Mouse (Mus musculus) cerebellum, adult 9-10 months (tissue): ENCODE results near the gene Slc6a13.

ENCODE experiments used
- DNase-seq: peaks from one replicate; pipeline ENCODE4 v3.0.0; 2022

Gene Slc6a13

DNA sequence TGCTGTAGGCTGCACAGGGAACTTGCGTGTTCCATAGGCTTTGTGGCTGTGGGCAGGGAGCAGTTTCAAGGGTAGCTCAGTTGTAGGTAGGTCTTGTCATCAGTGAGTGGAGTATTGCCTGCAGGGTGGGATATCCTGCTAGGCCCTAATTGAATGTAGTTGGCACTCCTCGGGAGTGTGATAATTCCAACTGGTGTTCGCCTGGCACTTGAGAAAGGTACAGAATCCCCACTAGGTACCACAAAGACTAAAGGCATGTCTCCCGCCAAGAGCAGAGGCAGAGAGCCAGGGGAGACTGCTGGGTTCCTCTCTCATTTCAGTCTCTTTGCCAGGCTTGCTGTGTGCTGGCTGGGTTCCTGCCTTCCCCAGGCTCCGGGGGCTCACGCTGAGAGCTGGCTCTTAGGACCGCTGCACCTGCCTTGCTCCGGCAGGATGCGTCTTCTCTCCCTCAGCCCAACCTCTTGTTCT is 28.4 kb downstream of the Slc6a13 start:
- peak; percentile 90 for DNase-seq

DNA sequence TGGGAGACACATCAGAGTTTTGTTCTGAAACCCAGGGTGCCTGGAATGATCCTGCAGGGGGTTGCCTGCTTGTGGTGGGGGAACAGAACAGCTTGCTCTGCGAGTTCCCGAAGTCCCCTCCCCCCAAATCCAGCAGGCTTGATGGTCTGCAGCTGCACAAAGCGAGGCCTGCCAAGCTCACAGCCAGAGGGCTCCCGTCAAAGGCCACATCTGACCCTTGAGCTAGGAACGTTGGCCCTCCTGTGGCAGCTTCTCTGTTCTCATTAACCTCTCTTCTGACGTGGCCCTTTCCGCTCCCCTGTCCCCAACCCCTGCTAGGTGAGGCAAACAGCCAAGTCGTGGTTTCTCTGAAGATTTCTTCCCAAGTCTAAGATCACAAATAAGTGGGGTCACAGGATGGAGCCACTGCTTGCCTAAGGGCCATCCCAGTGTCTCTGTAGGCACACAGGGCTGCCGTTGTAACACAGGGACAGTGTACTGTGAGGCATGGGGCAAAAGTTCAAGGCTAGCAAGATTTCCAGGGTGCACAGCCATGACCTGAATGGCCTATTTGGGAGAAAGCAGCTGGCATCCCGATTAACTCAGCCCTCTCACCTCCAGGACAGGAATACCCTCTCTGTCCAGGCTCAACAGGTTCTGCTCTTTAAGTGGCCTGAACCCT is 30.0 kb downstream of the Slc6a13 start:
- no peak for DNase-seq

DNA sequence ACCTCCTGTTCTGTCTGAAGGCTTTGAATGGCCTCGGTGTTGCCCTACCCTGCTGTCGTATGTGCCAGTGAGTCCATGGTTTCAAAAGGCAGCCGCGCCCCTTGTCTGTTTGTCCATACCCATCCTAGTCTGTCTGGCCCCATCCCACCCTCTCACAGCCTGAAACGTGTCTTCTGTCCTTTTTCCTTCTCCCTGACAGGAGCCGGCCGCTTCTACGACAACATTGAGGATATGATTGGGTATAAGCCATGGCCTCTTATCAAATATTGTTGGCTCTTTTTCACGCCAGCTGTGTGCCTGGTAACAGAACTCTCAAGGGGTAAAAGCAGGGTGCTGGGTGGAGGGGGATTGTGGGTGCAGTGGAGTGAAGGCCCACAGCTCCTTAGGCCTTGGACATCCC is 35.8 kb downstream of the Slc6a13 start:
- no peak for DNase-seq

DNA sequence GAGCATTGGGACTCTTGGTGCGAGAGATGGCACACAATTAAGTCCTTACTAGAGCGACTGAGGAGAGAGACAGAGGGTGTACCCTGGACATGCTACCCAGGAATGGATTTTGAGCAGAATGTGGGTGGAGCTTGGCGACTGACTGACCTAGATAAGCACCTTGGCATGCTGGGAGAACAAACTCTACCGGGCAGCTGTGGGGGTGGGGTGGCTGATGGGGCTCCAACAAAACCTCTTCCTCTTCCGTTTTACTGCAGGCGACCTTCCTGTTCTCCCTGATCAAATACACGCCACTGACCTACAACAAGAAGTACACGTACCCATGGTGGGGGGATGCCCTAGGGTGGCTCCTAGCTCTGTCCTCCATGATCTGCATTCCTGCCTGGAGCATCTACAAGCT is 36.5 kb downstream of the Slc6a13 start:
- DNase-seq, result no peak

DNA sequence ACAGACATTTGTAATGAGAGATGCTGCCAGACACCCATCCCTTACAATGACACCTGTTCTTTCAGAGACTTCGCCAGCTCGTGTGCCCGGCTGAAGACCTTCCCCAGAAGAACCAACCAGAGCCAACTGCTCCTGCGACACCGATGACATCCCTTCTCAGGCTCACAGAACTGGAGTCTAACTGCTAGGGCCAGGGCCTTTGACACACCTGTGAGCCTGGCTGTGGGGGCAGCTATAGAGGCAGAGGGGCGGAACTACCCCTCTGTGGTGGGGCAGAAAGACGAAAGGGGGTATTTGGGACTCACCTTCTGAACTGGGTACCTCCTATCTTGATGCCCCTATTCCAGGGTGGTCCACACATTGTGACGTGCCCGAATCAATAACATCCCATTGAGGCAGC is 37.2 kb downstream of the Slc6a13 start:
- no peak for DNase-seq

DNA sequence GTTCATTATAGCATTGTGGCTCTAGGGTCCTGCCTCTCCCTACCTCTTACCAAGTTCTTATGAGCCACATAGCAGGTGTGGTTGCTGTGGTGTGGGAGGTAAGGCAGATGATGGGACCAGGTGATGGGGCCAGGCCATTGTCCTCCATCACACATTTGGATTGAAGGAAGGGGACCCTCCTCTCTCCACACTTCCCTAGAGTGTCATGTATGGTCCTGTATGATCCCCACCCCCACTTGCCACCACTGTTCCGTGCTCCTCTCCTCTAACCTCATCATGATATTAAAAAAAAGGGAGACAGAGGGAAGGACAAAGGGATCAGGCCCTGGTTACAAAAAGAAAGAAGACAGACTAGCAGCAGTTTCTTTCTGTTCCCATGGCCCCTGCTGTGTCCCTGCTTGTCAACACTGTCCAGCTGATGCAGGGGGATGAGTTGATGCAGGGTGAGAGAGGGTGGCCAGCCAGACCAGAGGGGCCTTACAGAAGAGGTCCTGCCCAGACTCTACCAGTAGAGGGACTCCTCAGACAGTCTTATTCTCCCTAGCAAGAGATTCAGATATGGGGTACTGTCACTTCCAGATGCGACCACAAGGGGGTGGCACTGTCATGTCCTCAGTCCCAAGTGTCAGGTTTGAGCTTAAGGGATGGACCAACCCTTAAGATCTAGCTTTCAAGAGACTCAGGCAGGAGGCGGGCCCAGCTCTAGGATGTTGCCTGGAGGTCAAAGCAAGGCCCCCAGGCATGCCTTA is 37.9 kb downstream of the Slc6a13 start:
- DNase-seq, result peak; percentile 73

DNA sequence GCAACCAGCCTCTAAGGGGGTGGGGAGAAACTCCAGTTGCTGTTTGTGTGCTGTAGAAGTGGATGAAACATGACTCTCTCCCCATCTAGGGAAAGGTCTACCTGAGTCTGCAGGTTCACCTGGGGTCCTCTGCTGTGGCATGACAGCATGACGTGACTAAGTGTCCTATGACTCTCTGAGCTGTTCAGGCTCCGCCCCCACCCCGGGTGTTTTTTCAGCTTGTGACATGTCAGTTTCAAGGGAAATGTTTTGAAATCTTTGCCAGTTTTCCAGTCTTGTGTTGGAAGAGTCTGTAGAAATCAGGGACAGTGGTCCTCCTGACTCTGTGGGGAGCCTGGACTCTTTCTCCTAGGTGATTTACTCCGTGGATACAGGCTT is 38.5 kb downstream of the Slc6a13 start:
- no peak for DNase-seq

DNA sequence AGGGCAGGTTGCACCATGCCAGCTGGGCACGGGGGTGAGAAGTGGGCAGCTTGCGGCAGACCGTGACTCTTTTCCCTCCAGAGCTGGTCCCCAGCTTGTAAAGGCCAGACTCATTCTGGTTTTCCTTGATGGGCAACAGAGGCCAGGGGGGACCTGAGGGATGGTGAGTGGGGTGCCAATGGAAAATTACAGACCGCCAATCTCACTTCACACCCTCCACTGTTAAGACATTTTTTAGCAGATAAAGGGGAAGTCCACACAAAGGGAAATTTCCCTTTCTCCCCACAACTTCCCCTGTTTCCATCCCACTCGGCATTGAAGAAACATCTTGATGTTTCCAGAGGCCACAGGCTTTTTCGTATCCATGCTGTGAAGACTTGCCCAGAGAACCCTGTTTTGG is 41.6 kb downstream of the Slc6a13 start:
- no peak for DNase-seq

DNA sequence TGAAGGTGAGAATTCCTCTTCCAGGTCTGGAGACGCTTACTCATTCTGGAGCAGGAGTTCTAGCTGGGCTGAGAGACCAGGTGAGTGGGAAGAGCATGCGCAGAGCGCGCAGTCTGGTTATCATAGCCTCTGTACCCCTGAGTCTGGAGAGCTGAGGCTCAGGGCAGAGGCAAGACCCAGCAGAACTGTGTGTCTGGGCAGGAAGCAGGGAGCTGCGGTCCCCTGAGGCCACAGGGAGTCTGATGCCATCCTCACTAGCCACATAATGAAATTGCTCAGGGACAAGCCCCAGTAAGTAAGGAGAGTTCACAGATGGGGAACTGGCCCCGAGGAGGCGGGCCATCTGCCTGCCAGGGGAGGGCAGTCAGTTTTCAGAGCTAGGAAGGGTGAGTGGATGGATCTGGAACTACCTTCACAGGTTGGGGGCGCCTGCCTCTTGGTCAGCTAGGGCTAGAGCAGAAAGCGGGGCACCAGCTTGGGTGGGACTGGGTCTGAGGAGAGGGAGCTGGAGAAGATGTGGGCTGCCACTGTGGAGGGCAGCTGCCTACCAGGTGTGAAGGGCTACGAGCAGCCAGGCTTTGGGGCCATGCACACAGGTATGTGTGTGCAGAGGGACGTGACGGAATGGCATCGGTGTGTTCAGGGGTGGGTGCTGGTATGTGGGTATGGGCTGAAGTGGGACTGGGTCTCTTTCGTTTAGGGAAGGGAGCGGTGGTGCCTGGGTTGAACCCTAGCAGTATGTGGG is 43.2 kb downstream of the Slc6a13 start, which contains the start of gene Slc6a12:
Gene Slc6a12 (plus strand): TSS at position 51 of the 745 bp plus-strand sequence.
- DNase-seq, result no peak

DNA sequence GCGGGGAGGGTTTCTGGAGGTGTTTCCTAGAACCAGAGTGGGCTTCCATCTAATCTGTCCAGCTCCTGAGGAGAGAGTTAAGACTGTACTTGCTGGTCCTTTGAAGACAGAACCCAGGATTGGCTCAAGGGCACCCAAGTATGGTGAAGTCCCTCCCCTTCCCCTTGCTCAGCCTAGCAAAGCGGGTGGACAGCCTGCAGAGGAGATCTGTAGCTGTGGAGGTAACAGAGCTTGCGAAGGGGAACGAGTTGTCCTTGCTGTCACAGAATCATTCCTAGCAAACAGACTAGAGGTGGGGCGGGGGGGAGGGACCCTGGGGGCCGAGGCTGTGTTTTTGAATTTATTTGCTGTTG is 43.7 kb downstream of the Slc6a13 start:
- no peak for DNase-seq

DNA sequence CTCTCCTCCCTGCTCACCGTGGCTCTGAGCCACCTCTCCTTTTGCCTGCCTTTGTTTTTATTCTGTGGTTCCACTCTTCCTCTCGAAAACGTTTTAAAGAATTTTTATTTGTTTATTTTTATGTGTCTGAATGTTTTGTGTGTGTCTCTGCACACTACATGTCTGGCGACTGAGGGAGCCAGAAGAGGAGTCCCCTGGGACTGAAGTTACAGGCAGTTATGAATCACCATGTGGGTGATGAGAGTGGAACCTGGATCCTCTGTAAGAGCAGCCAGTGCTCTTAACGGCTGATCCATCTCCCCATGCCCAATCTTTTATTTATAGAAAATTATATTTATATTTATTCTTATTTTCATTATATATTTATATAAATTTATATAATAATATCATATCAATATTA is 44.3 kb downstream of the Slc6a13 start:
- DNase-seq, result no peak

DNA sequence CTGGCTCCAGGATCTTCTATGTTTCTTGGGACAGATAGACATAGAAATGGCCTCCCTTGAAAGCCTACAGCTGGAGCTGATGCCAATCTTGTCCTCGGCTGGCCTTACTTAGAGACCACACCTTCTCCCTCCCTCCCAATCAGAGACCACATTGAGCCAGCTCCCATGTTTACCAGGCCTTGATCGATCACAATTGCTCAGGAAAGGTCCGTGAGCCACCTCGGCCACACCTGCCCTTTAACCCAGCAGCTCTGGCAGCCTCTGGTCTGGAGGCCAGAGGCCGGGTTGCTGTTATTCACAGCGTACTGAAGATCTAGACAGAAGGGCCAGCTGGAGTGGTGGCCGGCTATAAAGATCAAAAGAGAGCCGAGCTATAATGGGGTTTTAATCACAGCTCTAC is 46.4 kb downstream of the Slc6a13 start:
- DNase-seq, result no peak

DNA sequence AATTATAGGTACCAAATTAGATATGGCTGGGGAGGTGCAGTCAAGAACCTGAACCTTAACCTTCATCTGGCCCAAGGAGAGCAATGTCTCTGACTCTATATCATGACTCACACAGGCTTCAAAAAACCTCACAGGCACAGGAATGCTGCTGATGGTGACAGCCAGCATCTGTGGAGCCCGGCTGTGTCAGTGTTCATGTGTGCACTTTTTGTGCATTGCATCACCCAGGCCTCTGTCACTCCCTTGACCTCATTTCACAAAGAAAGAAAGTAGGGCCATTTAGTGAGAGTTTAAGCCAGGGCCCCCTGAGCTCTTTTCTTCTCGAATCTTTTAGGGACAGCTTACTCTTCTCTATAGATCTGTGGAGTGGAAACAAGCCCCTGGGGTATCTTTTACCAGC is 52.2 kb downstream of the Slc6a13 start:
- DNase-seq, result no peak

DNA sequence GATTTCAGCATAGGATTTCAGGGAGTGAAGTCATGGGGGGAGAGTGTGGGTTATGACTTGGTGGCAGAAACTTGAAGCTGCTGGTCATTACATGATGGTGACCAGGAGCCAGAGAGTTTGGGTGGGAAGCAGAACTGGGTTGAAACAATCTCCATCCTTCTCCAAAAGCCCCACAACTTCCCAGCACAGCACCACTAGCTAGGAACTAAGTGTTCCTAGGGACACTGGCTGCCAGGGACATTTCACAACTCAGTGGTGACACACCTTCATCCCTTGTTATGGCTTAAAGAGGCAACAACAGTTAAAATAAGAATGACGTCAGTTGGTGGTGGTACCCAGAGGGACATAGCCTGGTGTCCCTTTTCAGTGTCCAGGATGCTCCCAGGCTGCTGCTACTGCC is 56.0 kb downstream of the Slc6a13 start:
- DNase-seq, result no peak

DNA sequence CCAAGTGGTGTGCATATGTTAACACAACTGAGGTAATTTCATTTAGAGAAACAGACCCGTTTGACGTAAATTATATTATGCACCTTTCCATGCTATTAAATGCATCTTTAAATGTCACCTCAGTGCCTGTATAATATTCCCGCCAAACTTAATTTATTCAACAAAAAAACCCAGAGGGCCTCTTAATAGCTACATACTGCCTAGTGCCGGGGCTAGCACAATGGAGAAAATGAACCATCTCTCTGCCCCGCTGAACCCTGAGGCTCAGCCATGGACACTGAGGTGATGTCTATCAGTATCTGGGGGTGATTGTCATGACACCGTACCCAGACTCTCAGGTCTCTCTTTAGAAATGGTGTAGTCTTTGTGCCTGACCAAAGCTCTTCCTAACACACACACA is 57.2 kb downstream of the Slc6a13 start:
- DNase-seq, result no peak

DNA sequence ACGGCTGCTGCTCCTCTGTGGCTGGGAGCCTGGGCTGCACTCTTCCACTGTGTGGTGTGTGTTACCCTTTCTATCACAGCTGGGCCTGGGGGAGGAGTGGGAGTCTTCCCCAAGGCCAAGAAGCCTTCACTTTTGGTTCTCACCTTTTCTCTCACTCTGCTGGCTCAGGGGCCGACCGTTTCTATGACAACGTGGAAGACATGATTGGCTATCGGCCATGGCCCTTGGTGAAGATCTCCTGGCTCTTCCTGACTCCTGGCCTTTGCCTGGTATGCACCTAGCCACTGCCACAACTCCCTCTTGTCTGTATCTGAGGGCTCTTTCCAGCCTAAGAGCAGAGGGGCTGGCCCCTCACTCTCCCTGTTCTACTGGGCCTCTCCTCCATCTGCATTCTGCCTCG is 63.0 kb downstream of the Slc6a13 start:
- DNase-seq, result no peak

DNA sequence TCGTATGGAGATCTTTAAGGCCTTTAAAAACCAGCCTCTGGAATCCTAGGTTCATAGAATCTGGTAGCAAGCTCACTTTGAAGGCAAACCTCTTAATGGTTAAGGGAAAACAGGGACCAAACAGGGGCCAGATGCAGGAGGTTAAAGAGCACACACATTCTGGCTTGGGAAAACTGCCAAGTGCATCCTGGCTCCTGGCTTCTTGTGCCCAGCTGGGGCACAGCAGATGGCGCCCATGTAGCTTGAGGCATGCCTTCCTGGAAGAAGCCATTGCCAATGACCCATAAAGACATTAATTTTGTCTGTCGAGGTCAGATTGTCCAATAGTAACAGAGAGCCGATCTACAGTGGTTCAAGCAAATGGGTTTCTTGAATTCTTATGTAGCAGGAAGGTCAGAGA is 63.9 kb downstream of the Slc6a13 start:
- DNase-seq, result no peak

DNA sequence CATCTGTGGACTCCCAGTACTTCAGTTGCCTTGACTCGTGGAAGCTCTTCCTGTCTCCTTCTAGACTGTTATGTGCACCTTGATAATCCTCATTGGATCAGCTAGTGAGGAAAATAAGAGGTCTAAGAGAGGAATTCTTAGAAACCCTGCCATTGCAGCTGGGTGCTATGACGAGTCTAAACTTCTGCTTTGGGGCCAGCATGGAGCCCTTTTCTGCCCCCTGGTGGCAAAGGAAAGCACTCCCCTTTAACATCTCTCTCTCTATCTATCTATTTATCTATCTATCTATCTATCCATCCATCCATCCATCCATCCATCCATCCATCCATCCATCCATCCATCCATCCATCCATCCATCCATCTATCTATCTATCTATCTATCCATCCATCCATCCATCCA is 66.5 kb downstream of the Slc6a13 start:
- DNase-seq, result peak; percentile 12

DNA sequence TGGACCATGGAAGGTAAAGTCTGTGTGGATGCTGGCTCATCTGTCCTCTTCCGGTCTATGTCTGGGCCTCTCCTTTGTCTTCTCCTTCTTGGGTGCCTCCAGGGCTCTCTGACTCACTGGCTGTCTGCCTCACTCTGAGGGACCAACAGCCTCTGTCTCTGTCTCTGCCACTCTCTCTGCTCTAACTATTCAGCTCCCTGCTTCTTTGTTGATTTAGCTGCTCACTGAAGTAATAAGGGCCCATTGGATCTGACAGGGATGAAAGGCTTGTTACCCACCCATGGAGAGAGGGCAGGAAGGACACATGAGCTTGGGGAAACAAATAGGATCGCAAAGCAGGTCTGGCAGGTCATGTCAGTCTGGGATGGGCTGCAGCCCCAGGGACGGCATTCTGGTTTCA is 67.1 kb downstream of the Slc6a13 start:
- DNase-seq, result no peak

DNA sequence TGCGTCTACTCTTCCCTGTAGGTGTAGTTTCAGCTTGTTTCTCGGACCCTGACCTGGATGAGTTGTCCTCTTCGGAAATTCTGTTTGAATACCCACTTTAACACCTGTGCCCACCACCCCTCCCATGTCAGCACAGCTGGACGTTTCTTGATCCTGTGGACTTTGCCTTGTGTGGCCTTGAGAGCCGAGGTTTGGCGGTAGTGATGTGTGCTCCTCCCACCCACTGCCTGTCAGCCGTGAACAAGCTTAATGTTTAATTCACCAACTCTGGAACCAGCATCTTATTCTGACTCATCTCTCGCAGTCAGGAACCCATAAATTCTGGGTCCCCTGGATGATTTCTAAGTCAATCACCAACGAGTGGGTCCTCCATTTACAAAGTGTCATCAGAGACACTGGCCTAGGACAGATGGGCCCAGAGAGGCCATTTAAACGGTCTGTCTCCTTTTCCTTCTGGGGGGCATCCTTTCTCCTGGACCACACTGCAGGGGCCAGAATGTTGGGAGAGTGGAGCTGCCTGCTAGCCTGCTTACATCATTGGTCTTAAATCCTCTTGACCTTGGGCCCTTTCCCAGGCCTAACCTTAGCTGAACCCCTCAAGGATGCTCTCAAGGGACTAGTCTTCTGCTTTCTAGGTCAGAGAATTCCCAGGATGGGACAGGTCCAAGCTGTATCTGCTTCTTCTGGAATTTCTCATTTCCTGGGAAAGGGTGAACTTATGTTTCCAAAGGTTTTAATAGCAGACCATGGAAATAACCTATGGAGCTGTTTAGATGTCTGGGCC is 71.4 kb downstream of the Slc6a13 start:
- DNase-seq, result no peak

DNA sequence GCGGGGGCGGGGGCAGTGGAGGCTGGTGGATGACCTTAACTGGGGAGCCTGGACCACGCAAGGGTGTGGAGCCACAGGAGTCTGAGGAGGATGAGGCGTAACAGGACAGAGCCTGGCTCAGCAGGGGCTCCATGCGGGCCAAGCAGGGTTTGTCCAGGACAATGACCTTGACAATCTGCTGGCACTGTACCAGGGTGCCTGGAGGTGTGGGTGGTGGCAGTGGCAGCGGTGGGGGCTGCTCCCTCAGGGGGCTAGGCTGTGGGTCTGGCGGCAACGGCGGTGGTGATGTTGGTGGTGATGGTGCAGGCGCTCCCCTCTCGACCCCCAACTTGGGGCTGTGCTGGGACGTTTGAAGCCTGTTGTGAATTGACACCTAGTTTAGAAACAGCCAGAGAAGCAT is 76.1 kb downstream of the Slc6a13 start:
- DNase-seq, result no peak

DNA sequence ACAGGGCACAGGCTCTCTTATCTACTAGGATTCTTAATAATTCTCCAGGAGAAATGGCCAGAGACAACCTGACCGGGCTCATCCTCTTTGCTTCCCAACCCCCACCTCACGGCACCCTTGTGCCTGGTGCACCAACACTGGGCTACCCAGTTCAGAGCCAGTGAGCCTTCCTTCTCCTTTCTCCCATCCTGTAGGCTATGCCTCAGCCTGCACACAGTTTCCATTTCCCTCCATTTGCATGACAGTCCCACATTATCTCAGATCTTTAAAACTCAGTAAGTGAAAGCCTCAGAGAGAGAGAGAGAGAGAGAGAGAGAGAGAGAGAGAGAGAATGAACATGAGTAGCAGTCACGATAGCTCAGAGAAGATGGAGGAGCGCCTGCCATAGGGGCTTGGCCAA is 78.2 kb downstream of the Slc6a13 start:
- no peak for DNase-seq

DNA sequence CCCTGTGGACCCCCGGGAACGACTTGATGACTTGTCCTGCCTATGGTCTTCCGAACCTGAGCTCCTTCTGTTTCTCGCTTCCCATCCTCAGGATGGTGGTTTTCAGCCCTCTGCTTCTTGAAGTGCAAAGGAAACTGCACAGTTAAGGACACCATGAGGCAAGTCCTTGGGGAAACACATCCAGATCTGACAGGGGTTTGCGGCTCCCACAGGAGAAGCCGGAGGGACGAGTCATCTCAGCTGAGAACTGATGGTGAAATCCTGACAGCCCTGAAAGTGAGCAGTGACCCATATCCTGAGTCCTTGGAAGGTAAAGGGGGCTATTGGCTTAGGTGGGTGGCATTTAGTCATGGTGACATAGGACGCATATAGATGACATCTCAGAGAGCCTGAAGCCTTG is 80.5 kb downstream of the Slc6a13 start:
- no peak for DNase-seq
